Mouse (Mus musculus): Measurements from ENCODE around the gene Cic.
A peak's percentile ranks its signal among the peaks of the same experiment; 100 is the strongest.
"Not testable (repeated sequence)": the region's sequence is repeated elsewhere in the genome, so short reads cannot be mapped to it uniquely, and the experiment has no call there.

The Cic gene

DNA sequence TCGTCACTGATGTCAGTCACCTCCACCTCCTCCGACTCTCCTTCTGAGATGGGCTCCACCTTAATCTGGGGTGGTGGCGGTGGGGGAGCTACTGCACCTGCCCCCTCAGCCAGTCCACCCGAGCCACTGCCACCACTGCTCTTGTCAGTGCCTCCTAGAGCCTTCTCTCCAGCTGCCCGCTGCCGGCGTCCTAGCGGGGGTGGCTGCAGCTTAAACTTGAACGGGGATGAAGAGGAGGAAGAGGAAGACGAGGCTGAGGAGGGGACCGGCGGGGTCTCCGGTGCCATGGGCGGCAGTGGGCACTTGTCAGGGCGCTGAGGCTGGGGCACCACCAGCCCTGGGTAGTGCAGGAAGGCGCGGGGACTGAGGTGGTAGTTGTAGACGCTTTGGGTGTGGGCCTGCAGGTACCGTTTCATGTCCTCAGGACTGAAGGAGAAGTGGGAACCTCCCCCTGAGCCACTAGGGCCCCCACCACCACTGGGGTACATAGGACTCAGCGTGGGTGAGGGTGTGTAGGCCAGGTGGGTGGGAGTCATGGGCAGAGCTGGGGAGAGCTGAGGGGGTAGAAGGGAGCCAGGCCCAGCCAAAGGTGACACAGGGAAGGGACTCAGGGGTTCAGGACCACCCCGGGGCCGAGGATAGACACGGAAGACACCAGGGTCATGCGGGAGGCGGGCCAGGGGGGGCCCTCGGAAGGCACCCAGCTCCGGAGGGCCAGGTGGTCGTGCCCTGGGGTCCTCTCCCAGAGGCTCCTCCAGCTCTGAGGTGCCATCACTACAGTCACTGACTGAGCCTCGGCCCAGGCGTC is 22.7 kb upstream of the Cic start:
- DNase-seq (ENCODE audit: low spot score), result no peak

- no peak for DNase-seq (ENCODE audit: low spot score)
Measured at GRCm38 (mm10) chr7:25246079-25246758, 21.3 kb upstream of the Cic start.

DNA sequence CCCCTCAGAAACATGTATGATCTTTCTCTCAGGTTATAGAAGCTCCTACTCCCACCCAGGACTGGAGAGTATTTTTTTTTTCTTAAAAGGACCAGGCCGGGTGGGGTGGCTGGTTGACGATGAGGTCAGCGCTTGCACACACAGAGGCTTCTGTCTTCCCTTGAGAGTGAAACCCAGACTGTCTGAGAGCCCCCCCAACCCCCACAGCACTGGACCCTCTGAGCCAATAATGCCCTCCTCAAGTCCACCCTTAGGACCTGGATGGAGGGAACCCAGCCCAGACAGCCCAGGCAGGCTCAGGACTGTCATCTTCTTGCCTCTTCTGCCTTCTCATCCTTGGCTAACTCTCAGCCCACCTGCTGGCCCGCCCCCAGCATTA is 20.8 kb upstream of the Cic start:
- DNase-seq (ENCODE audit: low spot score), result no peak

GRCm38 (mm10) chr7:25247498-25247897 is 20.0 kb upstream of the Cic start:
- no peak for DNase-seq (ENCODE audit: low spot score)

- no peak for DNase-seq (ENCODE audit: low spot score)
Measured at GRCm38 (mm10) chr7:25248018-25248647, 19.4 kb upstream of the Cic start.

DNA sequence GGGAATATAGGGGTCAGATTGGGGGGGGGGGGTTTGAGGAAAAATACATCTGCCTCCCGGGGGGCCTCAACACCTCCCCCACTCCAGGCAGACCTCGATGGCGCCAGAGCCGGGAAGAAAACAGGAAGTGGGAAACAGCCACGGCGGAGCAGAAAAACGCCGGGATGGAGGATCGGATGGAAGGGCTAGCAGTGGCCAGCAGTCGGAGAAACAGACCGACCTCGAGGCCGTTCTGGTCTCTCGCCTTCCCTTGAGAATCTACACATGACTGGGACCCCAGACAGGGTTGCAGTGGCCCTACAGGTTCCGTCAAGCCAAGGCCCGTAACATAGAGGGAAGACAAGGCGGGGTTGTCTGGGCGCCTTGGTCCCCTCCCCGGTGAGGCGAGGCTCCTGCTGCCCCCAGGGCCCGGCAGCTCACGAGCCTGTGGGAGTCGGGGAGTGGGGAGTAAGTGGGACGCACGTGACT is 18.6 kb upstream of the Cic start:
- DNase-seq (ENCODE audit: low spot score), result no peak

DNA sequence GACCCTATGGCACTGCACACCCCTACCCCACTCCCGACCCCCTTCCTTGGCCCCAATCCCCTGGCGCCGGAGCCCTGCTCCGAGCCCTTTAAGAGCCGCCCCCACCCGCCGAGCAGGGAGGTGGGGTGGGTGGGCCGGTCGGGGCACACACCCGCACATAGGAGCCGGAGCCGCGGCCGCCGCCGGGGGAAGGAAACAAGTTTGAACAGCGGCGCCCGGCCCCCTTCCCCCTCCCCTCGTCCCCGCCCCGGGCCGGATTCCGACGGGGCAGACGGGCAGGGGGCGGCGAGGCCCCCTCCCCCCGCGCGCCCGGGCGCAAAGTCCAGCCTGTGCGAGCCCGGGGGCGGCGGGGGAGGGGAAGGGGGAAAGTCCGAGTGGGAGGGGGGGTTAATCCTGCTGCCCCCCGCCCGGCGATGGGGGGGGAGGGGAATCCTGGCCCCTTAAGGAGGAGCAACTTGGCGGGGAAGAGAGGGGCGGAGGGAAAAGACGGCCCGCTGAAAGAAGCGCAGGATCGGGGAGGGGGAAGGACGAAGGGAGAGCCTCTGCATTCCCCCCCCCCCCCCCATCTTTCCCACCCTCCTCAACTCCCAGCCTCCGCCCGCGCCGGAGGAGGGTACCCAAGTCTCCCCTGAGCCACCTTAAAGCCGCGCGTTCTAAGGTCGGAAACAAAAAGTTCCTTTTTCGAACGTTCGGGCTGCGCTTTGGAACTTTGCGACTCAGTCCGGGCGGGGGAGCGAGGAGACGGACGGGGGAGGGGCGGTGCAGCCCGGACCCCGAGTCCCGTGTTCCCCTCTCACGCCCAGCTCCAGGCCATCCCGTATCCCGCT is 18.0 kb upstream of the Cic start:
- peak; percentile 69 for DNase-seq (ENCODE audit: low spot score)

GRCm38 (mm10) chr7:25250141-25250972 is 17.1 kb upstream of the Cic start, which contains the start of gene Erf:
Gene Erf (minus strand): TSS chr7:25250761.
- peak; percentile 98 for DNase-seq (ENCODE audit: low spot score)

DNA sequence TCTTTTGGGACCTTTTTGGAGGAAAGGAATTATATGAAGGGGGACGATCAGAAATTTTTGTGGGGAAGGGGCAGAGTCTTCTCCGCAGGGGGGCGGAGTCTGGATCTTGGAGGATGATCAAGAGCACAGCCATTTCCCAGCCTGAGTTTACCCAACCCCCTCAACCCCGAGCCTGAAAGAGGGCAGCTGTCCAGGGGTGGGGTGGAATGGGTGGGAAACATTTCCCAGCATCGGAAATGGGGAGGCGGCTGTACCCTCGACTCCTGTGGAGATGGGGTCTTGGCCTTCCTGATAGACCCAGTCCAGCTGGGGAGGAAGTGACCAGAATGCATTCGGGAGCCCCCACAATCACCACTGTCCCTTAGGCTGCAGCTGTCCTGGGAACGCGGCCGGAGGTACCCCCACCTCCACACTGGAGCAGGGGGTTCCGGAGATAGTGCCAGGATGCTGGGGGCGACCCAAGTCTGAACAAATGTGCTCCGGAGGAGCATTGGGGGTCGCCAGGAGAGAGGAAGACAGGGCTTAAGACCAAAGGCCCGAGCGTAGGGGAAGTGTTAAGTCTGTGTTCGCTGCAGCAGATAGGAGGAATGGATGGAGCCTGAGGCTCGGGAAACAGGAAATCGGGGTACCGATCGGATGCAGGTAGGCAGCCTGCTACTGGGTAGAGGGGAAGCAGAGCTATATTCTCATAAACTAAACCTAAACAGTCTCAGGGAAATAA is 16.3 kb upstream of the Cic start:
- peak; percentile 59 for DNase-seq (ENCODE audit: low spot score)

- no peak for DNase-seq (ENCODE audit: low spot score)
Measured at GRCm38 (mm10) chr7:25251822-25252221, 15.7 kb upstream of the Cic start.

DNA sequence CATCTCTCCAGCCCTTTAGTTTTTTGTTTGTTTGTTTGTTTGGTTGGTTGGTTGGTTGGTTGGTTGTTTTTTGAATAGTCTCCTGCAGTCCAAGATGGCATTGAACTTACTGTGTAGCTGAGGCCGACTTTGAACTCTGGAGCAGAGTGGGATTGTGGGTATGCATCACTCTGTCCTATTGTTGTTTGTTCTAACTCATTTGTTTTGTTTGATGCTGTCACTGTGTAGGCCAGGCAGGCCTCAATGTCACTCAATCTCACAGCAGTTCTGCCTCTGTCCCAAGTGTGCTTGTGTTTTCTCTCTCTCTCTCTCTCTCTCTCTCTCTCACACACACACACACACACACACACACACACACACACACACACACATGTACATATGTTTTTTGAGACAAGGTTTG is 5.6 kb upstream of the Cic start:
- DNase-seq (ENCODE audit: low spot score), result no peak

DNA sequence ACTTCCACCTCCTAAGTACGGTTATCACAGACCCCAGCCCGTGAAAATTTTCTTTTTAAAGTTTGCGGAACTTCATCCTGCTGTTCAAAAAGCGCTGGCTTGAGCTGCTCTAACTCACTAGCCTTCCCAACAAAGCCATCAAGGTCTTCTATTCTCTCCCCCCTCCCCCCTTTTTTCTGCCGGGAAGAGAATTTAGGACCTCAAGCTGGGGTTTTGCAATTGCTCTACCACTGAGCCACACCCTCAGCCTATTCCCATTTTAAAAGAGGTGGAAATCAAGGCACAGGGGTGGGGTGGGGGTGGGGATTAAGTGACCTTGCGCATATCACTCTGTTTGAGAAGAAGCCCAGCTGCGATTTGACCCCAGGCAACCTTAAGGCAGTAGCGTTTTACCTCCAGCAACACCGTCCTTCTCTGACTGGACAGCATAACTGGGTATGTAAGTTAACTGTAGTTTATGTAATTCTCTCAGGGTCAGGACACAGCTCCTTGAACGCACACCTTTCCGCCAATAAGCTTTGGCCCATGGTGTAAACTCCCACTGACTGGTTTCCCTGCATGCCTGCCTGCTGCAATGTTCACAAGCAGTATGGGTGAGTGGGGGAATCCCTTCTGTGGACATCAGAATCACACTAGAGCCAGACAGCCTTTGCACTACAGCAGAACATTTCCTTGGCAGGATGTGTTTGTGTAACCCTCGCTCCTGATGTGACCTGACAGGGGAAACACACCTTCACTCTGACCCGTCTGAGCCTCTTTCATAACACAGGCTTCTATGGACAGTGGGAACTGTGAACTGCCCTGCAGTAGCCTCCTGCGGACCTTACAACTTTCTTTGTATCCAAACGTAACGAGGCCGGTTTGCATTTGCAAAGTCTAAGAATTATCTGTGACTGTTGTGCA is 3.3 kb upstream of the Cic start:
- DNase-seq (ENCODE audit: low spot score), result no peak

GRCm38 (mm10) chr7:25265743-25266142 is 1.8 kb upstream of the Cic start:
- DNase-seq (ENCODE audit: low spot score), result not testable (repeated sequence)

DNA sequence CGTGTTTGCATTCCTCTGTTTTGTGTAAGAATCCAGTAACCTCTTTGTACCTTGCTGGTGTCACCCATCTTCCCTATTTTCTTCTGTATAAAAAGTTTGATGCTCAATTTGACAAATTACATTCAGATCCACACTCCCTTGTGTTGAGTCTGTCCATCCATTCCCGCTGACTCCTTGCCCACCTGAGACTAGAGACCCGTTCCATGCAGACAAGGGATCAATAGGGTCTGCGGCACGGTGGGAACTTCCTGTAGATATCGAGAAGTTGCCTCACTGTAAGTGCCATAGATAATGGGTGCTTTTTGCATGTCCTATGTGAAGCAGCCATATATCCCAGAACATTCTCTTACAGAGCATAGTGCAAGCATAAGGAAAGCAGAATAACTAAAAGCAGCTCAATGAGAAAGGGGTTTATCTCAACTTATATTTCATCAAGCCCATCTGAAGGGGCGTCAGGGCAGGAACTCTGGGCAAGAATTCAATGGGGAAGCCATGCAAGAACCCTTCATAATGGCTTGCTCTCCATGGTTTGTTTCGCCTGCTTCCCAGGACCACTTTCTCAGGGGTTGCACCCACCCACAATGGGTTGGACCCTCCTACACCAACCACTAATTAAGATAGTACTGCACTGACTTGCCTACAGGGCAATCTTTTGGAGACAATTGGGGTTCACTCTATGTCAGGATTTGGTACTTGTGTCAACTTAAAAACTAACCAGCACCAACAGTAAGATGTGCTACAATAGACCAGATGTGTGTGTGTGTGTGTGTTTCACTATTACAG is 1.1 kb upstream of the Cic start:
- DNase-seq (ENCODE audit: low spot score), result no peak

DNA sequence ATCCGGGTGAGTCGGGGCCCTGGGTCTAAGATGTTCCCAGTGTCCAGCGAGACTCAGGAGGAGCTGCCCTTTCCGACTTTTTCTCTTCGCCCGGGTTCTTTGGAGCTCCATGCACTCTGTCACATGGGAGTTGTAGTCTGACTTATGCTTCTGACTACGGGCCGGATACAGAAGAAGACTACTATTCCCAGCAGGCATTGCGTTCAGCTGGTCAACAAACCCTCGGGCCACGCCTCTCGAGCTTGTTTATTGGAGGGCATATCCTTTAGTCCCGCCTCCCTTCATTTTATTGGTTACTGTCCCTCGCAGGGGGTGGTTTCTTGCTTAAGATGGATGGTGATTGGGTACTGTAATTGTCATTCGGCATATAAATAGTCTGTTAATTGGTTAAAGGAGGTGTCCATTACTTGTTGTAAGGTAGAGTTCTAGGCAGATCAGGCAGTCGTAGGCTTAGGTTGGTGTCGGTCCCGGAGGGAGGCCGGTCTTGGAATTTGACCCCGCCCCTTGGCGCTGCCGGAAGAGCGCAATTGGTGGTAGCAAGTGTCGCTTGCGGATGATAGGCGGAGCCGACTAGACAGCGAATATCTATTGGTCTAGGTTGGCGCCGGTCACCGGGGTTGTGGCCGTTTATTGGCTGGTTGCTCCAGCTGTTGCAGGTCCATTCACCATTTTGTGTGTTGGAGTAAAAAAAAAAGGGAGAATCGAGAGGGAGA is 403 bp downstream of the Cic start:
- peak; percentile 93 for DNase-seq (ENCODE audit: low spot score)

DNA sequence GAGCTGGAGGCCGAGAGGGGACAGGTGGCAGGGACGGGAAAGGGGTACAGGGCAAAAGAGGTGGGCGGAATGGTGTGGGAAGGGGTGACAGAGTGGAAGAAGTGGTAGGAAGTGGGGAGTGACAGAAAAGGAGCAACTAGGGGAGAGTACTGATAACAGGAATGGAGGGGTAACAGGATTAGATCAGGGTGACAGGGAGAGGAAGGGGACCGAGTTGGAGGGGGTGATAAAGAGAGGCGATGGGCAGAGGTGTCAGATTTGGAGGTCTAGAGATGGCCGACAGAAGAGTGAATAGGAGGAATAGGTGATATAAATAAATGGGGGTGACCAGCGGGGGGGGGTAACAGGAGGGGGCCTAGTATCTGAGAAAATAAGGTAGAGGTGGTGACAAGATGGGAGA is 1.1 kb downstream of the Cic start:
- DNase-seq (ENCODE audit: low spot score), result no peak

- DNase-seq (ENCODE audit: low spot score), result peak; percentile 23
Measured at GRCm38 (mm10) chr7:25269029-25269428, 1.5 kb downstream of the Cic start.
